Mouse (Mus musculus) gastrocnemius, postnatal 36 days (tissue): ENCODE measurements around the gene Vmn2r85. TPM values are rescaled to one million over a fixed set of nuclear protein-coding genes. Genes with fewer than 3 reads are reported as not detected.
"Not testable (repeated sequence)": the region's sequence is repeated elsewhere in the genome, so short reads cannot be mapped to it uniquely, and the experiment has no call there.

Source experiments
- DNase-seq, 2 experiments: peaks; one replicate each; pipeline ENCODE4 v3.0.0; 2022
- intact Hi-C: fragments of 180-260 bp; cut with DNase I; formaldehyde crosslinking; loops from one replicate; pipeline ENCODE4 v1.15.1; 2025
- long read RNA-seq, 2 experiments: library from polyadenylated mRNA; stranded (forward); transcript quantifications; one replicate each; pipeline ENCODE4 v2.0.0; 2021
- total RNA-seq, 2 experiments: library from RNA; stranded (reverse); gene quantifications; 2 replicates each; pipeline ENCODE4 v1.2.3; 2021

The Vmn2r85 gene
- not detected for total RNA-seq
- long read RNA-seq, experiment 1: 0 reads
- long read RNA-seq, experiment 2: 0 reads

- intact Hi-C loops, DNase-seq: not testable (repeated sequence)
Measured at GRCm38 (mm10) chr10:130429603-130430002, at the start of gene Vmn2r85. Vmn2r85 (minus strand) TSS chr10:130429703.

GRCm38 (mm10) chr10:130470311-130470760, 40.8 kb upstream of the Vmn2r85 start:
- intact Hi-C loops: no loop called here
- DNase-seq: peak in 1 of 2 experiments; percentile 13

GRCm38 (mm10) chr10:130455950-130456349, 26.4 kb upstream of the Vmn2r85 start, which contains the start of gene Vmn2r86:
Vmn2r86 (minus strand) TSS chr10:130456050.
- intact Hi-C loops, DNase-seq: not testable (repeated sequence)

GRCm38 (mm10) chr10:130444776-130445175, 15.3 kb upstream of the Vmn2r85 start:
- no peak for DNase-seq
- intact Hi-C loops: no loop called here

- DNase-seq, intact Hi-C loops: not testable (repeated sequence)
Measured at GRCm38 (mm10) chr10:130434185-130434898, 4.8 kb upstream of the Vmn2r85 start.

GRCm38 (mm10) chr10:130422368-130422767, 7.1 kb downstream of the Vmn2r85 start:
- DNase-seq, intact Hi-C loops: not testable (repeated sequence)

- intact Hi-C loops: no loop called here
- DNase-seq: no peak
Measured at GRCm38 (mm10) chr10:130420401-130420800, 9.1 kb downstream of the Vmn2r85 start.

- DNase-seq, intact Hi-C loops: not testable (repeated sequence)
Measured at GRCm38 (mm10) chr10:130419954-130420353, 9.5 kb downstream of the Vmn2r85 start.

GRCm38 (mm10) chr10:130416352-130416751, 13.2 kb downstream of the Vmn2r85 start:
- intact Hi-C loops, DNase-seq: not testable (repeated sequence)

GRCm38 (mm10) chr10:130412167-130412698, 17.3 kb downstream of the Vmn2r85 start:
- intact Hi-C loops, DNase-seq: not testable (repeated sequence)

- no peak for DNase-seq
- intact Hi-C loops: no loop called here
Measured at GRCm38 (mm10) chr10:130394232-130394631, 35.3 kb downstream of the Vmn2r85 start, which contains the start of gene Vmn2r84. Vmn2r84 (minus strand) TSS chr10:130394332.

- DNase-seq: no peak
- intact Hi-C loops: no loop called here
Measured at GRCm38 (mm10) chr10:130375145-130375544, 54.4 kb downstream of the Vmn2r85 start.

- intact Hi-C loops: no loop called here
Measured at GRCm38 (mm10) chr10:130372491-130373173, 56.9 kb downstream of the Vmn2r85 start.

GRCm38 (mm10) chr10:130371644-130372043, 57.9 kb downstream of the Vmn2r85 start:
- intact Hi-C loops: no loop called here
- no peak for DNase-seq

More at GRCm38 (mm10) chr10:130372491-130373173, 56.9 kb downstream of the Vmn2r85 start:
- DNase-seq: no peak

GRCm38 (mm10) chr10:130370005-130370682, 59.4 kb downstream of the Vmn2r85 start:
- intact Hi-C loops: no loop called here
- no peak for DNase-seq

- intact Hi-C loops: no loop called here
- DNase-seq: no peak
Measured at GRCm38 (mm10) chr10:130368384-130368783, 61.1 kb downstream of the Vmn2r85 start.

- DNase-seq: no peak
- intact Hi-C loops: no loop called here
Measured at GRCm38 (mm10) chr10:130364766-130365165, 64.7 kb downstream of the Vmn2r85 start.
